Mouse (Mus musculus): Measurements from ENCODE around the gene 1700057G04Rik. TPM values are rescaled to one million over a fixed set of nuclear protein-coding genes. Genes with fewer than 3 reads are reported as not detected.
A peak's percentile ranks its signal among the peaks of the same experiment; 100 is the strongest.

The 1700057G04Rik gene
- total RNA-seq, 1 experiment, result not detected

- Histone ChIP-seq H3K27ac (ENCODE audit: insufficient read depth, low read depth, low read length, poor library complexity, severe bottlenecking) (no peak overlapping the region), H3K9ac (ENCODE audit: insufficient read depth, low read depth, low read length, poor library complexity, severe bottlenecking) (no peak overlapping the region), H3K9me3 (ENCODE audit: control insufficient read depth, insufficient read depth, low read depth, low read length) (no peaks in the 10 kb centered on the region), H3K4me3 (ENCODE audit: insufficient read depth in 1 of 2, low read depth in 1 of 2, low read length in 2 of 2, poor library complexity in 1 of 2, severe bottlenecking in 1 of 2) (no peak overlapping the region), H3K4me1 (ENCODE audit: control insufficient read depth in 2 of 2, insufficient read depth in 2 of 2, low read length in 2 of 2, poor library complexity in 1 of 2) (no peaks in the 10 kb centered on the region), H3K36me3 (ENCODE audit: control insufficient read depth, insufficient read depth, low read length, poor library complexity, severe bottlenecking) (no peaks in the 10 kb centered on the region)
- in situ Hi-C loops (cut with MboI; ENCODE audit: low sequenced_read_pairs in 2 of 2, unreplicated experiment in 2 of 2), result no loop called here
- DNase-seq (ENCODE audit: low read depth, low spot score), result no peak
- TF ChIP-seq ZNF384 (IDR thresholded peaks at IDR 0.05; ENCODE audit: low read depth, low read length) (no peak), HCFC1 (IDR thresholded peaks at IDR 0.05; ENCODE audit: borderline replicate concordance, insufficient read depth, low read length) (no peak), ZC3H11A (IDR thresholded peaks at IDR 0.05; ENCODE audit: borderline replicate concordance, low read depth, low read length) (no peak)
These were observed 15.3 kb upstream of the 1700057G04Rik start for GRCm38 (mm10) chr9:92293560-92294548.

- TF ChIP-seq ZNF384 (IDR thresholded peaks at IDR 0.05; ENCODE audit: low read depth, low read length) (no peak), ZC3H11A (IDR thresholded peaks at IDR 0.05; ENCODE audit: borderline replicate concordance, low read depth, low read length) (no peak), MAFK (IDR thresholded peaks at IDR 0.05; ENCODE audit: insufficient read depth, low read depth, low read length) (no peak)
- in situ Hi-C loops (cut with MboI; ENCODE audit: low sequenced_read_pairs in 2 of 2, unreplicated experiment in 2 of 2), result no loop called here
- Histone ChIP-seq H3K4me1 (ENCODE audit: control insufficient read depth in 2 of 2, insufficient read depth in 2 of 2, low read length in 2 of 2, poor library complexity in 1 of 2) (no peaks in the 10 kb centered on the region), H3K36me3 (ENCODE audit: control insufficient read depth, insufficient read depth, low read length, poor library complexity, severe bottlenecking) (no peaks in the 10 kb centered on the region), H3K27ac (ENCODE audit: insufficient read depth, low read depth, low read length, poor library complexity, severe bottlenecking) (no peak overlapping the region), H3K9ac (ENCODE audit: insufficient read depth, low read depth, low read length, poor library complexity, severe bottlenecking) (no peak overlapping the region), H3K4me3 (ENCODE audit: insufficient read depth in 1 of 2, low read depth in 1 of 2, low read length in 2 of 2, poor library complexity in 1 of 2, severe bottlenecking in 1 of 2) (no peak overlapping the region), H3K9me3 (ENCODE audit: control insufficient read depth, insufficient read depth, low read depth, low read length) (no peaks in the 10 kb centered on the region)
- no peak for DNase-seq (ENCODE audit: low read depth, low spot score)
These were observed 10.9 kb upstream of the 1700057G04Rik start for GRCm38 (mm10) chr9:92298288-92298687.

GRCm38 (mm10) chr9:92301213-92301612 lies 8.0 kb upstream of the 1700057G04Rik start:
- Histone ChIP-seq H3K36me3 (ENCODE audit: control insufficient read depth, insufficient read depth, low read length, poor library complexity, severe bottlenecking) (no peaks in the 10 kb centered on the region), H3K9ac (ENCODE audit: insufficient read depth, low read depth, low read length, poor library complexity, severe bottlenecking) (no peak overlapping the region), H3K27ac (ENCODE audit: insufficient read depth, low read depth, low read length, poor library complexity, severe bottlenecking) (no peak overlapping the region), H3K4me3 (ENCODE audit: insufficient read depth in 1 of 2, low read depth in 1 of 2, low read length in 2 of 2, poor library complexity in 1 of 2, severe bottlenecking in 1 of 2) (no peak overlapping the region), H3K4me1 (ENCODE audit: control insufficient read depth in 2 of 2, insufficient read depth in 2 of 2, low read length in 2 of 2, poor library complexity in 1 of 2) (no peaks in the 10 kb centered on the region), H3K9me3 (ENCODE audit: control insufficient read depth, insufficient read depth, low read depth, low read length) (no peaks in the 10 kb centered on the region)
- TF ChIP-seq CHD2 (IDR thresholded peaks at IDR 0.05; ENCODE audit: low read depth, low read length) (no peak), ZNF384 (IDR thresholded peaks at IDR 0.05; ENCODE audit: low read depth, low read length) (no peak), MAFK (IDR thresholded peaks at IDR 0.05; ENCODE audit: insufficient read depth, low read depth, low read length) (no peak), ZC3H11A (IDR thresholded peaks at IDR 0.05; ENCODE audit: borderline replicate concordance, low read depth, low read length) (no peak), HCFC1 (IDR thresholded peaks at IDR 0.05; ENCODE audit: borderline replicate concordance, insufficient read depth, low read length) (no peak)
- in situ Hi-C loops (cut with MboI; ENCODE audit: low sequenced_read_pairs in 2 of 2, unreplicated experiment in 2 of 2), result no loop called here
- DNase-seq (ENCODE audit: low read depth, low spot score), result no peak

GRCm38 (mm10) chr9:92305075-92305474 lies 4.1 kb upstream of the 1700057G04Rik start:
- H3K27ac ChIP-seq (ENCODE audit: insufficient read depth, low read depth, low read length, poor library complexity, severe bottlenecking), result no peak overlapping the region
- no peak overlapping the region for H3K4me3 ChIP-seq (ENCODE audit: insufficient read depth in 1 of 2, low read depth in 1 of 2, low read length in 2 of 2, poor library complexity in 1 of 2, severe bottlenecking in 1 of 2)
- H3K9ac ChIP-seq (ENCODE audit: insufficient read depth, low read depth, low read length, poor library complexity, severe bottlenecking), result no peak overlapping the region
- H3K4me1 ChIP-seq (ENCODE audit: control insufficient read depth in 2 of 2, insufficient read depth in 2 of 2, low read length in 2 of 2, poor library complexity in 1 of 2), result no peaks in the 10 kb centered on the region
- in situ Hi-C loops (cut with MboI; ENCODE audit: low sequenced_read_pairs in 2 of 2, unreplicated experiment in 2 of 2), result no loop called here
- no peak for TF ChIP-seq ZNF384 (IDR thresholded peaks at IDR 0.05; ENCODE audit: low read depth, low read length)
- TF ChIP-seq MAFK (IDR thresholded peaks at IDR 0.05; ENCODE audit: insufficient read depth, low read depth, low read length), result peak; percentile 47; the same call in 1 of the 2 replicates
- no peak for TF ChIP-seq CHD2 (IDR thresholded peaks at IDR 0.05; ENCODE audit: low read depth, low read length)
- no peak for TF ChIP-seq HCFC1 (IDR thresholded peaks at IDR 0.05; ENCODE audit: borderline replicate concordance, insufficient read depth, low read length)
- no peaks in the 10 kb centered on the region for H3K36me3 ChIP-seq (ENCODE audit: control insufficient read depth, insufficient read depth, low read length, poor library complexity, severe bottlenecking)
- no peaks in the 10 kb centered on the region for H3K9me3 ChIP-seq (ENCODE audit: control insufficient read depth, insufficient read depth, low read depth, low read length)
- DNase-seq (ENCODE audit: low read depth, low spot score), result no peak

Measured in ES-E14 (cell line).